Mouse (Mus musculus) limb, embryonic 11.5 days (tissue): Measurements from ENCODE around the gene Ugdh. TPM values are rescaled to one million over a fixed set of nuclear protein-coding genes. Genes with fewer than 3 reads are reported as not detected.
A peak's percentile ranks its signal among the peaks of the same experiment; 100 is the strongest.
"Not testable (repeated sequence)": the region's sequence is repeated elsewhere in the genome, so short reads cannot be mapped to it uniquely, and the experiment has no call there.

ENCODE experiments used
- ATAC-seq: fragments of 200-750 bp; cut with Nextera tagmentation; 2 replicates; pipeline ENCODE4 v1.8.0; 2017; ENCODE audit warnings: low read depth; ENCODE audit not compliant: insufficient number of reproducible peaks, low FRiP score, low TSS enrichment
- DNase-seq: peaks from one replicate; pipeline ENCODE4 v3.0.0-alpha.2; 2015; ENCODE audit warnings: low spot score
- H3K27ac ChIP-seq: fragments of 300-500 bp; sonication (generic); replicated peaks from 2 replicates; pipeline ENCODE4 v1.5.1; 2014; ENCODE audit warnings: low read depth, mild to moderate bottlenecking, low read length
- H3K27me3 ChIP-seq: fragments of 300-500 bp; sonication (generic); 2 replicates; pipeline ENCODE4 v1.6.1; 2014; ENCODE audit warnings: mild to moderate bottlenecking, low read length, mixed read lengths; ENCODE audit not compliant: control insufficient read depth, insufficient read depth
- H3K36me3 ChIP-seq: fragments of 300-500 bp; sonication (generic); 2 replicates; pipeline ENCODE4 v1.6.1; 2014; ENCODE audit warnings: mild to moderate bottlenecking, low read length, moderate library complexity, mixed read lengths; ENCODE audit not compliant: control insufficient read depth, insufficient read depth
- H3K4me1 ChIP-seq: fragments of 300-500 bp; sonication (generic); 2 replicates; pipeline ENCODE4 v1.6.1; 2014; ENCODE audit warnings: low read length, mixed read lengths; ENCODE audit not compliant: control insufficient read depth, insufficient read depth
- H3K4me2 ChIP-seq: fragments of 300-500 bp; sonication (generic); 2 replicates; pipeline ENCODE4 v1.6.1; 2014; ENCODE audit warnings: low read depth, mild to moderate bottlenecking, moderate library complexity; ENCODE audit not compliant: severe bottlenecking
- H3K4me3 ChIP-seq: fragments of 300-500 bp; sonication (generic); 2 replicates; pipeline ENCODE4 v1.5.1; 2014; ENCODE audit warnings: low read depth, low read length
- H3K9ac ChIP-seq: fragments of 300-500 bp; sonication (generic); 2 replicates; pipeline ENCODE4 v1.6.1; 2014; ENCODE audit warnings: mild to moderate bottlenecking, low read length
- H3K9me3 ChIP-seq: fragments of 300-500 bp; sonication (generic); 2 replicates; pipeline ENCODE4 v1.6.1; 2016; ENCODE audit warnings: low read length; ENCODE audit not compliant: control insufficient read depth
- WGBS: fragments of 180-500 bp; shearing (Covaris S2); extraction: QIAGEN DNeasy Blood & Tissue Kit; methylation state at CpG from one replicate; pipeline ENCODE4 v1.1.7; 2014; 5-methylcytosine and 5-hydroxymethylcytosine counted together
- polyA plus RNA-seq: library from polyadenylated mRNA; unstranded; fragments of >200 nt; fragmentation: Nextera tagmentation; extraction: Ambion mirVana; gene quantifications from 2 replicates; pipeline ENCODE4 v1.2.1, GENCODE M21; 2014

Ugdh gene
- polyA plus RNA-seq, result 100 and 104 TPM in 2 replicates

DNA sequence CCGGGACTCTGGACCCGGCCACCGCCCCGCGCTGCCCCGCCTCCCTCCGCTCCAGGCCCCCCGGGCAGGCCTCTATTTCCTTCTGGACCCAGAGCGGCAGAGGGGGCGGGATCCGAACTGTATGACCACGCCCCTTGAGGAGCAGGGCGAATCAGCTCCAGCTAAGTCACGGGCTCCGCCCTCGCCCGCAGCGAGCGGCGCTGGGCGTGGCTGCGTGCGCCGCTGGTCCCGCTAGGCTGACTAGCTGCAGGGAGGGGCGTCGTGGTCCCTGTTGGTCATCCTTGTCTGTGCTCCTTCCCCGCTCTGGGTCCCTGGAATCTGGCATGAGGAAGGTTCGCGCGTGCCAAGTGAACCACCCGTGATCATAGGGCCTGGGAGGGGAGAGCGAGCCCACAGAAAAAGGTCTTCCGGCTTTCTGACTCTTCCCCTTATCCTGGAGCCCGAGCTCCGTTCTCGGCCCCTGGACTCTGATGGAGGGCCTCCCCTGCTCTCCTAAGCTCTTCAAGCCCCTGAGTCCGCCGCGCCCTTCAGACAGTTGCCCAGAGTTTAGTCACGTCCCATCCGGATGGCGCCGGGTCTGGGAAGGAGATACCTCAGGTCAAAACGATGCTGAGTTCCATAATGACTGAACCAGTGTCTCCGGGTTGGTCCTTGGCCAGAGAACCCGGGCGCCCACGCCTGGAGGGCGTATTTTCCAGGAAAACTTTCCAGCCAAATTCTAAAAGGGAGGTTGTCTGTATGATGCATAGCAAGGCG, at the start of gene Ugdh:
Ugdh (minus strand) TSS at position 144 of the 756 bp plus-strand sequence.
- Histone ChIP-seq H3K4me2 (peak within 1 kb of the TSS; percentile 60), H3K4me1 (0 out of 2 replicates have a peak, but pooled peaks cover 2% of the 10 kb centered on the region), H3K27me3 (no peaks in the 10 kb centered on the region), H3K9ac (peak within 1 kb of the TSS; percentile 80), H3K4me3 (peak within 1 kb of the TSS; percentile 81), H3K36me3 (no peaks in the 10 kb centered on the region), H3K9me3 (no peaks in the 10 kb centered on the region), H3K27ac (peak within 1 kb of the TSS; percentile 16)
- WGBS, result 1% methylated on average over 51 of the region's 51 CpGs
- DNase-seq (peak; percentile 97), ATAC-seq (peak; percentile 98)

DNA sequence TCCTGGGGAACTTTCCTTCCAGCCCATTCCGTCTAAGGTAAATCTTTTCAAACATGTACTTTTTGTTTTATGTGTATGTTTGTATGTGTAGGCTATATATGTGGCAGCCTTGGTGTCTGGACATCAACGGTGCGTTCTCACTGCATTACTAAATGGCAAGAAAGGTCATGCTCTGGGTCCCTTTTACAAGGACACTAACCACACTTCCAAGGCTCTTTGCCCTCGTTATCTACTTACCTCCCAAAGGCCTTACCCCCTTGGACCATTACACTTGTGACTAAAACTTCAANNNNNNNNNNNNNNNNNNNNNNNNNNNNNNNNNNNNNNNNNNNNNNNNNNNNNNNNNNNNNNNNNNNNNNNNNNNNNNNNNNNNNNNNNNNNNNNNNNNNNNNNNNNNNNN, 47.2 kb upstream of the Ugdh start:
- Histone ChIP-seq H3K4me1 (no peaks in the 10 kb centered on the region), H3K4me2 (no peak overlapping the region), H3K4me3 (no peak overlapping the region), H3K9me3 (no peaks in the 10 kb centered on the region), H3K27me3 (no peaks in the 10 kb centered on the region), H3K27ac (no peak overlapping the region), H3K36me3 (no peaks in the 10 kb centered on the region), H3K9ac (no peak overlapping the region)
- ATAC-seq (no peak), DNase-seq (no peak)
- WGBS, result 78% methylated on average over 4 of the region's 4 CpGs

DNA sequence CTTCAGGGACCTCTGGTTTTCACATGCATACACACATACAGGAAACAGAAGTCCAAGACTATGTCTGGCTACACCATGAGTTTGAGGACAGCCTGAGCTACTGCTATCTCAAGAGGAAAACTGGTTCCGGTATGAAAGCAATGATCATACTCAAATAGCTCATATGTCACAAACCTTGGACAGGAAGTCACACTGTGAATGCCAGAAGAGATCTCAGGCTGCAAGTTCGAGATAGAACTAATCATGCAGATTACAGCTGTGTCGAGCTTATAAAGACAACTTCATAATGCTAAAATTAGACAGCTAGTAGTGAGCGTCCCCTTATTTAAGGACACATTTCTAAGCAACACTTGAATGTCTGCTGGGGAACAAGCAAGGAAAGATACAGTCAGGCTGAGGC, 44.8 kb upstream of the Ugdh start:
- DNase-seq (no peak), ATAC-seq (no peak)
- H3K4me2 ChIP-seq, result no peak overlapping the region
- no peaks in the 10 kb centered on the region for H3K4me1 ChIP-seq
- H3K27me3 ChIP-seq, result no peaks in the 10 kb centered on the region
- WGBS, result 84% methylated on average over 4 of the region's 4 CpGs
- H3K9me3 ChIP-seq, result no peaks in the 10 kb centered on the region
- H3K27ac ChIP-seq, result no peak overlapping the region
- no peak overlapping the region for H3K4me3 ChIP-seq
- H3K9ac ChIP-seq, result no peak overlapping the region
- H3K36me3 ChIP-seq, result no peaks in the 10 kb centered on the region

DNA sequence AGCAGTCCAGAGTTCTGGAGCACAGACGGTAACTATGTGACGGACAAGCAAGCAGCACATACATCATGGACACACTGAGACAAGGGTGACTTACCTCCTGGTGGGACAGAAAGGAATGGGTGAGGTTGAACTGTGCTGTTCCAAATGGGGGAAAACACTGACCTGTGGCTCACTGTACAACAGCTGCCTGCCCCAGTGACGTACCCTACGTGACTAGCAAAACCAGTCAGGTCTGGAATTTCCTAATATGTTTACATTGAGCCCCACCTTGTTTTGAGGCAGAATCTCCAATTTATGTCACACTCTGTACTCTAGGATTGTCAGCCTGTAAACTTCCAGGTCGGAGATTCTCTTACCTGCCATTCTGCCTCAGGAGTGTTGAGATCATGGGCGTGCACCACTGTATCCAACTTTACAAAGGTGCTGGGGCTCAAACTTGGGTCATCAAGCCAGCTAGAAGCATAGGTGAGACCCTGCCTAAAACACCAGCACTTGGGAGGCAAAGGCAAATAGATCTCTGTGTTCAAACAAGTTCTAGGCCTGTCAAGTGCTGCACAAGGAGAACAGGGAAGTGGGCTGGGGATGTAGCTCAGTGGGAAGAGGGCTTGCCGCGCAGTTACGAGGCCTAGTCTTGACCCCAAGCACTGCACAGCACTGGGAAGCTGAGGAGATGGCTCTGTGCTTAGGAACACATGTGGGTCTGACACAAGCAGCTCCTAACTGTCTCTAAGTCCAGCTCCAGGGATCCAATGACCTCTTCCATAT, 44.1 kb upstream of the Ugdh start:
- Histone ChIP-seq H3K9me3 (no peaks in the 10 kb centered on the region), H3K4me3 (no peak overlapping the region), H3K4me2 (no peak overlapping the region), H3K36me3 (no peaks in the 10 kb centered on the region), H3K27ac (no peak overlapping the region), H3K4me1 (no peaks in the 10 kb centered on the region), H3K27me3 (no peaks in the 10 kb centered on the region), H3K9ac (no peak overlapping the region)
- ATAC-seq, result no peak
- 85% methylated on average over 9 of the region's 9 CpGs for WGBS
- no peak for DNase-seq

DNA sequence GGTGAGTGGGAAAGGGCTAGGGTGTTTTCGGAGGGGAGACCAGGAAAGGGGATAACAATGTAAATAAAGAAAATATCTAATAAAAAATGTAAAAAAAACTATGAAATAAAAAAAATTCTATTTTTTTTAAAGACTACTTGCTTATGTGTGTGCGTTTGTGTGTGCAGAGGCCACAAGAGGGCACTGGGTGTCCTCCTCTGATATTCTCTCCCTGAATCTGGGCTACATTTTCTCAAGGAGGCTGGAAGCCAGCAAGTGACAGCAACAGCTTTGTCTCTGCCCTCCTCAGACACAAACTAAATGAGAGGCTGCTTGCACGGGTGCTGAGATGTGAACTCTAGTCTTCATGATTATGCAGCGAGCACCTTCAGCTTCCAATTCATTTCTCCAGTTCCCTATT, 42.5 kb upstream of the Ugdh start:
- Histone ChIP-seq H3K4me3 (no peak overlapping the region), H3K4me2 (no peak overlapping the region), H3K27ac (no peak overlapping the region), H3K36me3 (no peaks in the 10 kb centered on the region), H3K9me3 (no peaks in the 10 kb centered on the region), H3K27me3 (no peaks in the 10 kb centered on the region), H3K9ac (no peak overlapping the region), H3K4me1 (no peaks in the 10 kb centered on the region)
- ATAC-seq, result no peak
- WGBS, result 75% methylated on average over 4 of the region's 4 CpGs
- no peak for DNase-seq

DNA sequence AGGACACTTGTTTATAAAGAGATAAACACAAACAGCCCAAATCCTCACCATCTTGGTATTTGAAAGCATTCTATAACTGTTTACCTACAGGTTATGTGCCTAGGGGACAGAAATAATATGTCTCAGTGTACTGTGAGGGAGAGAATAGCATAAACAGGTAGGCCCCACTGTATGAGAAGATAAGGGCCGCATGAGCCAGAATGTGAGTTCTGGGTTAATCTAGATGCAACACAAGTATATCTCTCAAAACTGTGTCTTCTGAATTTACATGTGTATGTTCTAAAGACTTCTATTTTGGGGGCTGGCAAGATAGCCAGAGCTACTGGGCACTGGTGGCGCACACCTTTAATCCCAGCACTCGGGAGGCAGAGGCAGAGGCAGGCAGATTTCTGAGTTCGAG, 41.0 kb upstream of the Ugdh start:
- H3K9me3 ChIP-seq, H3K27me3 ChIP-seq, H3K4me3 ChIP-seq, H3K36me3 ChIP-seq, H3K4me2 ChIP-seq, H3K27ac ChIP-seq, DNase-seq, H3K9ac ChIP-seq, ATAC-seq, H3K4me1 ChIP-seq: not testable (repeated sequence)
- WGBS, result 94% methylated on average over 4 of the region's 4 CpGs

DNA sequence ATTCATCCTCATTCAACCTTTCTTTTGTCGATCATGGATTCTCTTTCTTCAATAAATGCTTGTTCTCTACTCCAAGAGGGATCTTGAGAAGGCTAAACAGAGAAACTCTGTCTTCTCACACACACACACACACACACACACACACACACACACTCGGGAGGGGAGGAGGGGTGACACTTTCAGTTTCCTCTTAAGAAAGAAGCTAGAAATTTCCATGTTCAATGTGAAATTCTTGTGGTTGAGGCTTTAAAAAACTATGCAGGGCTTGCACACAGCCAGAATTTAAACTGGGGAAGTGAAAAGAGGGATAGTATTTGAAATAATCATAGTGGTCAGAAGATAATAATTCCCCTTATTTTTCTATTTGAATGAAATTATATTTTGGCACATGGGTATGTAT, 40.1 kb upstream of the Ugdh start:
- ATAC-seq, result no peak

DNA sequence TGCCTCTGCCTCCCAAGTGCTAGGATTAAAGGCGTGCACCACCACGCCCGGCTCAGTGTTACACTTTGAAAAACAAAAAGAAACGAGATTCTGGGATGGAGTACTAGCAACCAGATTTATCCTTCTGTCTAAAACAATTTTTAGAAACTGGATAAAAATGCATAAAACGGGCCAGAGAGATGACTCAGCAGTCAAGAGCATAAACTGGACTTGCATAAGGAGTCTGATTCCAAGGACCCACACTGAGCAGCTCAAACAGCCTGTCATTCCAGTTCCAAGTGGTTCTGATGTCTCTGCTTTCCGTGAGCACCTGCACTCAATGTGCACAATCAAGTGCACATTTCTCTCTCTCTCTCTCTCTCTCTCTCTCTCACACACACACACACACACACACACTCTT, 34.0 kb upstream of the Ugdh start:
- Histone ChIP-seq H3K36me3 (peaks cover 4% of the 10 kb centered on the region; the same call in 1 of the 2 replicates), H3K4me2 (no peak overlapping the region)

More for the DNA sequence above, 40.1 kb upstream of the Ugdh start:
- no peaks in the 10 kb centered on the region for H3K27me3 ChIP-seq
- no peak overlapping the region for H3K9ac ChIP-seq
- WGBS, result 75% methylated on average over 2 of the region's 2 CpGs
- no peaks in the 10 kb centered on the region for H3K9me3 ChIP-seq
- H3K4me2 ChIP-seq, result no peak overlapping the region
- no peaks in the 10 kb centered on the region for H3K4me1 ChIP-seq
- no peak for DNase-seq
- no peak overlapping the region for H3K4me3 ChIP-seq
- H3K27ac ChIP-seq, result no peak overlapping the region
- no peaks in the 10 kb centered on the region for H3K36me3 ChIP-seq

More for the DNA sequence above, 34.0 kb upstream of the Ugdh start:
- no peak overlapping the region for H3K27ac ChIP-seq
- no peaks in the 10 kb centered on the region for H3K9me3 ChIP-seq
- WGBS, result 85% methylated on average over 6 of the region's 6 CpGs
- DNase-seq (no peak), ATAC-seq (no peak)
- no peaks in the 10 kb centered on the region for H3K27me3 ChIP-seq
- H3K4me3 ChIP-seq, result no peak overlapping the region
- no peak overlapping the region for H3K9ac ChIP-seq
- H3K4me1 ChIP-seq, result no peaks in the 10 kb centered on the region
